Mouse (Mus musculus): Measurements from ENCODE around the gene Gnaq. TPM values are rescaled to one million over a fixed set of nuclear protein-coding genes. Genes with fewer than 3 reads are reported as not detected.

The Gnaq gene
- polyA plus RNA-seq, 1 experiment: not detected

DNA sequence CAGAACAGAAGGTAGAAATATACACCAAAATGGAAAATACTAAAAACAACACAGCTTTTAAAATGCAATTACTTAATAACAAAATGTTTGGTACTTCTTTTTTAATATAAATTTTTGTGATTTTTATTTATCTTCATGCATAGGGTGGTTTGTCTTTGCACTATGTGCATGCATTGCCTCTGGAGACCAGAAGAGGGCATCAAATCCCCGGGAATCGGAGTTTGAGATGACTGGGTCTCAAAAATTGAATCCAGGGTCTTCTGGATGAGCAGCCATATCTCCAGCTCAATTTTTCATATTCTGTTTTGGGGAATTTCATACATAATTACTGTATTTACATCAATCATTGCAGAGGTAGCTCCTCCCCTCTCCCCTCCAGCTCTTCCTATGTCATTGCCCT is 210.1 kb downstream of the Gnaq start:
- Histone ChIP-seq H3K36me3 (ENCODE audit: control insufficient read depth) (no peaks in the 10 kb centered on the region), H3K4me3 (replicated peaks) (no peak overlapping the region), H3K9me3 (ENCODE audit: control insufficient read depth, low read length) (no peaks in the 10 kb centered on the region), H3K4me1 (ENCODE audit: control insufficient read depth) (peaks cover 3% of the 10 kb centered on the region), H3K27me3 (ENCODE audit: control insufficient read depth) (no peaks in the 10 kb centered on the region)
- no peak for TF ChIP-seq GATA1 (IDR thresholded peaks at IDR 0.05; ENCODE audit: low read length)
- no peak for TF ChIP-seq TAL1 (IDR thresholded peaks at IDR 0.05; ENCODE audit: low read length)

DNA sequence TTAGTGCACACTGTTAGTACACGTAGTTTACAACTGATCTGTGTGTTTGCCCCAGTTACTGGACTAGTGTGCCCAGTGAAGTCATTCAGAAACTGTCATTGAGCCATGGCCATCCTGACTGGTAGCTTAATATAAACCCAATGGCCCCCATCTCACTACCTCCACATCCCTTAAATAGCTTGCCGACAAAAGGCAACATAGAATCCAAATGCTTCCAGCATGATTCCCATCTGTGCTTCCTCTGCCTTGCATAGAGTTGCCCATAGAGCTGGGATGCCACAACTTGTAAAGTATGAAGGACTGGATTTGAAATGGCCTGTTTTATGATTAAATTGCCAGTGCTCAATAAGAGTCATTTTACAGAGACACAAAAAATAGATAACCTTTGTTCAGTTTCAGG is 212.9 kb downstream of the Gnaq start:
- TF ChIP-seq GATA1 (IDR thresholded peaks at IDR 0.05; ENCODE audit: low read length): no peak
- TF ChIP-seq TAL1 (IDR thresholded peaks at IDR 0.05; ENCODE audit: low read length): no peak
- Histone ChIP-seq H3K9me3 (ENCODE audit: control insufficient read depth, low read length) (no peaks in the 10 kb centered on the region), H3K36me3 (ENCODE audit: control insufficient read depth) (no peaks in the 10 kb centered on the region), H3K4me3 (replicated peaks) (no peak overlapping the region), H3K4me1 (ENCODE audit: control insufficient read depth) (peaks cover 8% of the 10 kb centered on the region), H3K27me3 (ENCODE audit: control insufficient read depth) (no peaks in the 10 kb centered on the region)

DNA sequence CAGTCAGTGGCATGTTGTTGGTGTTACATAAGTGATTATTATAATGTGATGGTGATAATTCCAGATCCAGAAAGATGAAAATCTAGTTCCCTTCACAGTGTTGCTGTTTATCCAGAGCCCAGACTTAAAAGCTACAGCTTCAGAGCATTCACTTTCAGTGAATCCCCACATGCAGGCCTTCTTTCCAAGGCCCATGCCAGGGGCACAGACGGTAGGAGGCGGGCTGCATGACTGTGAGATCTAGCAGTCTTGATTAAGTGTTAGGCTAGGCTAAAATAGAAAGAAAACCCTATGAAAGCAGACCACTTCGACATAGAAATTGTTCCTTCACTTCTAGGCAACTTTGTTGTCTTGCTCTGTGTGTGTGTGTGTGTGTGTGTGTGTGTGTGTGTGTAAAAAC is 214.4 kb downstream of the Gnaq start:
- no peak overlapping the region for H3K4me3 ChIP-seq (replicated peaks)
- no peak for TF ChIP-seq GATA1 (IDR thresholded peaks at IDR 0.05; ENCODE audit: low read length)
- TF ChIP-seq TAL1 (IDR thresholded peaks at IDR 0.05; ENCODE audit: low read length): no peak
- no peaks in the 10 kb centered on the region for H3K9me3 ChIP-seq (ENCODE audit: control insufficient read depth, low read length)
- H3K27me3 ChIP-seq (ENCODE audit: control insufficient read depth): no peaks in the 10 kb centered on the region
- peaks cover 8% of the 10 kb centered on the region for H3K4me1 ChIP-seq (ENCODE audit: control insufficient read depth)
- no peaks in the 10 kb centered on the region for H3K36me3 ChIP-seq (ENCODE audit: control insufficient read depth)

DNA sequence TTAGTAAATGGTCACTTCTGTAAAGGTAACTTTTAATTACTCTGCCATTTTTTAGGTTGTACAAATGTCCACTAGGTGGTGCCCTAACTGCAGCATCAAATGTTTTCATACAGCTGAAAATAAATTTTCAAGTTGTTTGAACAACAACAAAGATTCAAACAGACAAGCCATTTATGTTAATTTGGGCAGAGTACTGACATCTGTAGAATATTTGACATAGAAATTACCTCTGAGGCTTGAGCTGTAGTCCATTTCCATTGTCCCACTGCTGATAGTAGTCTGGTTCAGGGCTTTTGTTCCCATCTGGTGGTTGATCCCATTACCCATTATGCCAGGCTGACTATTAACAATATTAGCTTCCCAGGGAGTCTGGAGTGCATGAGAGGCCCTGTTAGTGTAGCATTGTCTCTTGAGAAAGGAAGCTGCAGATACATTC is 221.1 kb downstream of the Gnaq start:
- no peaks in the 10 kb centered on the region for H3K27me3 ChIP-seq (ENCODE audit: control insufficient read depth)
- TF ChIP-seq GATA1 (IDR thresholded peaks at IDR 0.05; ENCODE audit: low read length): no peak
- no peak for TF ChIP-seq TAL1 (IDR thresholded peaks at IDR 0.05; ENCODE audit: low read length)
- H3K9me3 ChIP-seq (ENCODE audit: control insufficient read depth, low read length): no peaks in the 10 kb centered on the region
- H3K36me3 ChIP-seq (ENCODE audit: control insufficient read depth): no peaks in the 10 kb centered on the region
- peaks cover 3% of the 10 kb centered on the region; the same call in 1 of the 2 replicates for H3K4me1 ChIP-seq (ENCODE audit: control insufficient read depth)
- H3K4me3 ChIP-seq (replicated peaks): no peak overlapping the region

DNA sequence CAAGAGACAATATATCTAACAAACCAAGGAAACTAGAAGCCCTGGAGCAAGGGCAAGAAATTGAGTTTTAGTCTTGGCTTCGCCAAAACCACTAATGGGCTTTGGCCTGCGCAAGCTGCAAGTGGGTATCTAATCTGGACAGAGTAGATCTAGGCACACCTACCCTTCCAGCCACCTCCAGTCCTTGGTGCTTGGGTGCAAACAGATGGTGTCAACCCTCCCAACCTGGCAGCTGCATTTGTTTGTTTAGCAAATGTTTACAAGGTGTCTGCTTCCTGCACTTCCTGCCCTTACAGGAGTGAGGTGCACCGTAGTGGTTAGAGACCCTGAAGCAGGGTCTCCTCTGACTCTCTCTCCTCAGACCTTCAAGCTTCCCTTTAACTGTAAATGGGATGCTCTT is 225.5 kb downstream of the Gnaq start:
- peaks cover 3% of the 10 kb centered on the region; the same call in 1 of the 2 replicates for H3K4me1 ChIP-seq (ENCODE audit: control insufficient read depth)
- H3K36me3 ChIP-seq (ENCODE audit: control insufficient read depth): no peaks in the 10 kb centered on the region
- H3K27me3 ChIP-seq (ENCODE audit: control insufficient read depth): no peaks in the 10 kb centered on the region
- no peaks in the 10 kb centered on the region for H3K9me3 ChIP-seq (ENCODE audit: control insufficient read depth, low read length)
- no peak overlapping the region for H3K4me3 ChIP-seq (replicated peaks)
- no peak for TF ChIP-seq GATA1 (IDR thresholded peaks at IDR 0.05; ENCODE audit: low read length)

DNA sequence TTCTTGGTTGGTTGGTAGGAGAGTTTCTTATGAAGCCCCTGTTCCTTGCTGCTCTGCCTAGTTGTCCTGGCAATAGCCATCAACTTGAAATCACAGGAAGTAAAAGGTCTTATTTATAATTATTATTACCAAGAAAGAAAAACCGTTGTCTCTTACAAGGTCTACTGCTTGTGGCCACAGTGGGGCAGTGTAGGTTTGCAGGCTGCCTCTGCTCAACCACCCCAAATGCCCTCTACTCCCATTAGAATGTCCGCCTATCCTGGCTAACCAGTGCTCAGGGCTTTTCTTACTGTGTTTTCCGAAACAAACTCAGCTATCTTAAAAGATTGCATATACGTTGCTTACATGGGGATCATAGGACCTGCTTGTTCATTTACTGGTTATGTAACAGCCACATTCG is 226.3 kb downstream of the Gnaq start:
- TF ChIP-seq TAL1 (IDR thresholded peaks at IDR 0.05; ENCODE audit: low read length) (no peak), GATA1 (IDR thresholded peaks at IDR 0.05; ENCODE audit: low read length) (no peak)
- peaks cover 3% of the 10 kb centered on the region; the same call in 1 of the 2 replicates for H3K4me1 ChIP-seq (ENCODE audit: control insufficient read depth)
- no peaks in the 10 kb centered on the region for H3K27me3 ChIP-seq (ENCODE audit: control insufficient read depth)
- H3K9me3 ChIP-seq (ENCODE audit: control insufficient read depth, low read length): no peaks in the 10 kb centered on the region
- no peak overlapping the region for H3K4me3 ChIP-seq (replicated peaks)
- H3K36me3 ChIP-seq (ENCODE audit: control insufficient read depth): no peaks in the 10 kb centered on the region

DNA sequence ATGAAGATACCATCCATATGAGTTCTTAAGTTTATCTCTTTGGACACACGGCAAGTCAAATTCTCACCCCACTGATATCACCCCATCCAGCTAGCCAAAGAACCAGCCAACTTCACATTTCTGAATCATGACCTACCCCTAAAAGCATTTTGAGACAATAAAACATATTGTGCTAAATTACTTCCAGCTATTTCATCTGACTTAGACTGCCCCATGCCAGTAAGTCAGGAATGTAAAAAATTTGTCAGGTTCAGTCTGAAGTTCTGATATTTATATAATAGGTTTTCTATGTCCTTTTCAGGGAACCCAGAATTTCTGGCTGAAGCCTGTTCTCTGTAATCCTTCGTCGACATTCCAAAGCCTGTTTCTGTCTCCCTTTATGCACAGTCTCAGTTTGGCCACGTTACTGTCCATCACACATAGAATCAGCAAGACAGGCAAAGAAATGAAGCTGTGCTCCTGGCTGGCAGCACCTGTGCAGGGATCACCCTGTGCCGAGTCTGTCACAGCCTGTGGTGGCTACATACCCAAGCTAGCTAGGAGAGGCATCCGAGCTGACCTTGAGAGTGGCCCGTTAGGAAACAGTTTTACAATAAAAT is 233.9 kb downstream of the Gnaq start:
- H3K36me3 ChIP-seq (ENCODE audit: control insufficient read depth): no peaks in the 10 kb centered on the region
- H3K4me3 ChIP-seq (replicated peaks): no peak overlapping the region
- H3K9me3 ChIP-seq (ENCODE audit: control insufficient read depth, low read length): no peaks in the 10 kb centered on the region
- TF ChIP-seq GATA1 (IDR thresholded peaks at IDR 0.05; ENCODE audit: low read length): no peak
- TF ChIP-seq TAL1 (IDR thresholded peaks at IDR 0.05; ENCODE audit: low read length): no peak
- 0 out of 2 replicates have a peak, but pooled peaks cover 1% of the 10 kb centered on the region for H3K4me1 ChIP-seq (ENCODE audit: control insufficient read depth)
- no peaks in the 10 kb centered on the region for H3K27me3 ChIP-seq (ENCODE audit: control insufficient read depth)

DNA sequence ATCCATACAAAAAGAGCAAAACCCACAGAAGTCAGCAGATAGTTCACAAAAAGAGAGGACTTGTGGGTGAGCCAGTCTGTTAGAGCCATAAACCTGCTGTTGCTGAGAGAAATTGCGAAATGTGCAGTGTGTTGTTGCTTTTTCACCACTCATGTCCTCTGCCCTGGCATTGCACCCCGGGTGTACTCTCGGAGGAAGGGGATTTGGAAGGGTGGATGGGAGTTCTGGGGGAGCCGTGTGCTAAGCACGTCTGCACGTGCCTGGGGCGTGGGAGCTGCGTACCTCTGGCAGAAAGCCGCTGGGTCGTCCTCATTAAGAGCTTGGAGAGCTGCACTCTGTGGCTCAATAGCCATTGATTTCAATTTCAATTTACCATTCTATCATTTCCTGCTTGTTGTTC is 234.6 kb downstream of the Gnaq start:
- Histone ChIP-seq H3K36me3 (ENCODE audit: control insufficient read depth) (no peaks in the 10 kb centered on the region), H3K27me3 (ENCODE audit: control insufficient read depth) (no peaks in the 10 kb centered on the region)

DNA sequence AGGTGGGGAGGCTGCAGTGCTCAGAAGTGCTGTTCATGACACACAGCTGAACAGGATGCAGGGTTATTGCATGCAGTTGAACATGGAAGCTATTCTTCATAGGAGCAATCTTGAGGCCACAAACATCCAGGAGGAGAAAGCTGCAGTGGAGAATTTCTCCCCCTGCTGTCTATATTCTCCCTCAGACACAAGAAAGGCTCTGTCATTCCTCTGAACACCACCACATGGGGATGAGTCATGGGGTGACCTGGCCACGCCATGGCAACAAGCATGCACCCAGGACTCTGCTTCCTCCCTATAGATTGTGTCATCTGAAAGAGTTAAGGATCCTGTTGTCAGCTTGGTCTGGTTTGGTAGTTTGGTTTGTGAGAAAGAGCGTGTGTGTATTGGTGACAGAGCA is 239.0 kb downstream of the Gnaq start:
- no peaks in the 10 kb centered on the region for H3K27me3 ChIP-seq (ENCODE audit: control insufficient read depth)
- H3K4me3 ChIP-seq (replicated peaks): no peak overlapping the region
- H3K9me3 ChIP-seq (ENCODE audit: control insufficient read depth, low read length): no peaks in the 10 kb centered on the region
- H3K4me1 ChIP-seq (ENCODE audit: control insufficient read depth): 0 out of 2 replicates have a peak, but pooled peaks cover 1% of the 10 kb centered on the region
- no peaks in the 10 kb centered on the region for H3K36me3 ChIP-seq (ENCODE audit: control insufficient read depth)
- TF ChIP-seq GATA1 (IDR thresholded peaks at IDR 0.05; ENCODE audit: low read length) (no peak), TAL1 (IDR thresholded peaks at IDR 0.05; ENCODE audit: low read length) (no peak)

More for the DNA sequence above, 234.6 kb downstream of the Gnaq start:
- H3K9me3 ChIP-seq (ENCODE audit: control insufficient read depth, low read length): no peaks in the 10 kb centered on the region
- TF ChIP-seq TAL1 (IDR thresholded peaks at IDR 0.05; ENCODE audit: low read length) (no peak), GATA1 (IDR thresholded peaks at IDR 0.05; ENCODE audit: low read length) (no peak)
- H3K4me3 ChIP-seq (replicated peaks): no peak overlapping the region
- 0 out of 2 replicates have a peak, but pooled peaks cover 1% of the 10 kb centered on the region for H3K4me1 ChIP-seq (ENCODE audit: control insufficient read depth)

Data from erythroblast, embryonic 14.5 days (primary cell).